Mouse (Mus musculus) thymus, adult 18-20 months (tissue): Measurements from ENCODE around the gene Sapcd2.

Experiments
- DNase-seq, 2 experiments: peaks; one replicate each; pipeline ENCODE4 v3.0.0; 2022; ENCODE audit warnings: mixed read lengths in 2 of 2

The Sapcd2 gene

DNA sequence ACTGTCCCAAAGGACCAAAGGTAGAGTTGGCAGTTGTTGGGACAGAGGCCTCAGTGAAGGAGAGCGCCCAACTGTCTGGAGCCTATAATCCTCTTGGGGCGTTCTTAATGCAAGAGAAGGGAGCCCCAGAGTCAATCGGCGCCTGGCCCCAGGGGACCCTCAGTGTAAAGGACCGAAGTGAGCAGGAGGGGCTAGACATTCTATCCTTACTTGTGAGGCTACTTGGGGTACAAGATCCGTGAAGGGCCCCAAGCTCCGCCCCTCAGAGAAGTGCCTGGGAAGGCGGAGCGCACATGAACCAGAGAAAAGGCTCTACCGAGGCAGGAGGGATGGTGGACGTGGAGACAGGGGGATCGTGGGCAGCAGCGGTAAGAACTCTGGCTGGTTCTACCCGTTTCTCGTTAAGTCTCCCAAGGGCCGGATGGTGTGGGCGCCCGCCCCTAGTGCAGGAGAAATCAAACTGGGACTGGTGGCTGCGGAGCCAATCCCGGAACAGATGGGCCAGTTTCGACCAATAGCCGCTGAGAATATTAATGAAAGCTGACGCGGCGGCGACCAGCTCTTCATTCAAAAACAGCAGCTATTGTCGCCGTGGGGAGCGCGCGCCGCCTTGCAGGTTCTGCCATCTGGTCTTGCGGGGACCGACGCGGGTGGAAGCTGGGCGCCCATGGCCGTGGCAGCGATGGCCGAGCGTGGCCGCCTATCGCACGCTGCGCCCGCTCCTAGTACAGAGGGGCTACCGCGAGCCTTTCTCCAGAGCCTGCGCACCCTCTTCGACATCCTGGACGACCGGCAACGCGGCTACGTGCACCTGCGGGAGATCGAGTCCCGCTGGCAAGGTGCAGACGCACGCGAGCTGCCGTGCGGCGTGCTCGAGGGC, at the start of gene Sapcd2:
Gene Sapcd2 (plus strand): TSS at position 558 of the 880 bp plus-strand sequence.
- DNase-seq, result peak; percentile 71 to 76

DNA sequence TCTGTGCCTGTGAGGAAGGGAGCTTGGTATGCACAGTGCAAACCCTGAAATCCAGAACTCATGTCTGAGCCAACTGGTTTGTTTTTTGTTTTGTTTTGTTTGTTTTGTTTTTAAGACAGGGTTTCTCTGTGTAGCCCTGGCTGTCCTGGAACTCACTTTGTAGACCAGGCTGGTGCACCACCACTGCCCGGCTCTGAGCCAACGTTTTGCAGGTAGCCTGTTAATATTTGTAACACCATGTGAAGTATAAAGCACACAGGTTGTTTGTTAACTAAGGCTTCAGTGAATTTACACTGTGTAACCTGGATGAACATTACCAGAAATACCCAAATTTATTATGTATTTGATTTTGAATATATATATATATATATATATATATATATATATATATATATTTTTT, 46.1 kb upstream of the Sapcd2 start:
- no peak for DNase-seq

DNA sequence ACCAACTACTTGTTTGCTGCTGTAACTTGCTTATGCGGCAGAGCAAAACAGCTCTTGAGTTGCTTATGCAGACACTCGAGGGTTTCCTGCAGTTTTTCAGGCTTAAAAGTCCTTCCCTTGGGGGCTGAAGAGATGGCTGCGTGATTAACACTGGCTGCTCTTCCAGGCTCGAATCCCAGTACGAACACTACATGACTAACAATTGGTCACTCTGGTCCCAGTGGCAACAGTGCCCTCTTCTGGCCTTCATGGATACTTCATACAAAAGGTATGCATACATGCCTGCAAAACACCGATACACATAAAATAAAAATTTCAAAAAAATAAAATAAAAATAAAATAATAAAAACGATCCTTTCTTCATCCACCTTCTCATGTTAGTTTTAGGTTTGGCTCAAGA, 43.7 kb upstream of the Sapcd2 start:
- DNase-seq, result no peak

DNA sequence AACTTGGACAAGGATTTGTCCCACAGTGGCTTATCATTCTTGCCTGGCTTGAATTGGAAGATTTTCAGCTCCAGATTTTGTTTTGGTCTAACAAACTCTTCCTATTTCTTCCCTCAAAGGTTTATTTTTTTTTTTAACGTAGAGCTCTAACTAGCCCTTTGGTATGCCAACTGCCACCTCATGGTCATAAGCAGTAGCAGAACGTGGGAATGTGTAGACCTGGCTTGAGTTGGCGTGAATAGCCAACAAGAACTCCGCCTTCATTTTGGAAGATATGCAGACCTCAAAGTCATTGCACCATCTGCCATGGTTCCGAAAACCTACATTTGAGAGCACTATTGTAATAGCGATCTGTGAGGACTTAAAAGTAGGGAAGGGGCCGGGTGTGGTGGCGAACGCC, 40.7 kb upstream of the Sapcd2 start:
- DNase-seq, result no peak

DNA sequence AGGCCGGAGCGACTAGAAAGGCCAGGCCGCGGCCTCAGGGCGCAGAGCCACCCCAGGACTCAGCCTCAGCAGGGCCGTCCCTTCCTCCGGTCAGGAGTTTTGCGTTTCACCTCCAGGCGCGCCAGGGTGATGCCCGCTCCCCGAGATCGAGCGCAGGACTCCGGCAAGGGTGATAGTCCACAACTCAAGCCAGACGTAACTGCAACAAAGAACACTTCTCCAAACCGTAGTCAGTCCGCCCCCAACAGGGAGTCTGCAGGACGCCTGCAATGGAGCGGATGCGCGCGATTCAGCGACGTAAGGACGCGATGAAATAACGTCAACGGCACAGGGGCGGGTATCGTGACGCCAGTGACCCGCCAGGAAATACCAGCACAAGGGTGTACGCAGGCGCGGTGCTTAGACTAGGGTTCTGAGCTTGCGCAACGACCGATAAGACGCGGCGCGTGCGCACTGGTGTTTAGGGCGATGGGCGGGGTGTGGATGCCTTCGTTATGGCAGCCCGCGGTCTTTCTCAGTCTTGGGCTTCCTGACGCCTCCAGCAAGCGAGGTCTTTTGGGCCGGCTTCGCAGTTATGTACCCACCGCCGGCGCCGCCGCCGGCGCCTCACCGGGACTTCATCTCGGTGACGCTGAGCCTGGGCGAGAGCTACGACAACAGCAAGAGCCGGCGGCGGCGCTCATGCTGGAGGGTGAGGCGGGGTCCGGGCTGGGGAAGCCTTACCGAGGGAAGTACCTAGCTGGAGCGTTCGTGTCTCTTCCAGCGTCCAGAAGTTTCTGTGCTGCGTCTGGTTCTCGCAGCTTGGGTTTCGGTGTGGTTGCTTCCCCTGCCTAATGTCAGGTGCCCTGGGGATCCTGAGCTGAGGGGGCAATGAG, 39.6 kb upstream of the Sapcd2 start, which contains the start of gene Man1b1:
Gene Man1b1 (plus strand): TSS at position 53 of the 875 bp plus-strand sequence.
- peak; percentile 99 for DNase-seq

DNA sequence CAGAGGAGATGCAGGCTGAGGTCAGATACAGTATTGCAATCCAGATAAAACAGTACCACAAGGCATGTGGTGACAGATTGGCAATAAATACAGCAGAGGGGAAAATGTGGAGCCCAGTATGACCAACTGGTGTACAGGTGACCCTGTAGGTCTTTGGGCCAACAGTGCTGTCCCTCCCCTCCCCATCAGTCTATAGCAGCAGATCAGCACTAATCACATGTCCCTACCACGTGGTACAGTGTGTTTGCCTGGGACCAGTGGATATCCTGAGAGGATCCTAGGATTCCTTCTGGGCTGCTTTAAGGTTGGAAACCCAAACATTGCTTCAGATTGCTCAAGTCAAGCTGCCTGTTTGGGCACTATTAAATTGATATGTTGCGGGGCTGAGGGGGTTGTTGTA, 38.6 kb upstream of the Sapcd2 start:
- DNase-seq, result no peak

DNA sequence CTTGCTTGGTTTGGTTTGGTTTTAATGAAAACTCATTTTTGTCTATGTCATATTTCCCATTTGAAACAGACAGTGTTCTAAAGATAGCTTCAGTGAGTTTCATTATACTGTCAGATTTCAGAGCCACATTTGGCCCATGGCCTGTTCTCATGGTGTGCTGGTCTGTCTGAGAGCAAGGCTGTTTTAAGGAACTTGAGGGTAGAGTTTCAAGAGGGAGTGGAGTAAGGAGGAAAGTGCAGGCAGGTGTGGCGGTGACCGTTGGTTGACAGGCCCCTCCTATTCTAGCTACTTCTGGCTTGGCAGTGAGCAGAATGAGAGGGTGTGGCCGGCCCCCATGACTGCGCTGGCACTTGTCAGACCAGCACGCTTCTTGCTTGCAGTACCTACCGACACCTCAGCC, 33.8 kb upstream of the Sapcd2 start:
- no peak for DNase-seq

DNA sequence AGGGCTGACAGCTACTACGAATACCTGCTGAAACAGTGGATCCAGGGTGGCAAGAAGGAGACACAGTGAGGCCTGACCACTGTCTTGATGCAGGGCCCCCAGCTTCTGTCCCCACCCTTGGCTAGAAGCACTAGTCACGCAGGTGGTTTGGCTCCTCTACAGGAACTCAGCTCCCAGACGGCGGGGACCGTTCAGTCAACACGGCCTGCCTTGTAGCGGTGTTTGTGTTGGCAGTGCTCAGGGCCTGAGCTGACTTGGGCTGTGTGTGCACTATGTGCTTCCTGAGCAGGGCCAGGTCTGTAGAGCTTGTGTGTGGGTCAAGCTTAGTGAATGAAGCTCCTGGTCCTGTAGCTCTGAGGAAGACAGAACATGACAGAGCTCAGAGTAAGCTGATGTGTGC, 24.0 kb upstream of the Sapcd2 start:
- no peak for DNase-seq

DNA sequence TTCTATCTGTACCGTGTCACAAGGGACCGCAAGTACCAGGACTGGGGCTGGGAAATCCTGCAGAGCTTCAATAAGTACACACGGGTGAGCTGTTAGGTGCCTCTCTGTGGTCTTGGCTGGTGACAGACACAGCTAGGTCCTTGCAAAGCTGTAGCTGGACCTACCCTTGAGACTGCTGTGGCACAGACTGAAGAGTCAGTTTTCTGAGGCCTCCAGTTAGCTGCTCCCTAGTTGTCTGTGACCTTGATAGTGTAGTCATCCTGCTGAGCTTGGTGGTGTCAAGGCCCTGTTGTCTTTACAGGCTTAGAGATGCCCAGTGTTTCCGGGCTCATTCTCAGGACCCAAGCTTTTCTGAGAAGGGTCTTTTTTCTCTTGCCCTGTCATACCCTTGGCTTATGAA, 22.6 kb upstream of the Sapcd2 start:
- no peak for DNase-seq

DNA sequence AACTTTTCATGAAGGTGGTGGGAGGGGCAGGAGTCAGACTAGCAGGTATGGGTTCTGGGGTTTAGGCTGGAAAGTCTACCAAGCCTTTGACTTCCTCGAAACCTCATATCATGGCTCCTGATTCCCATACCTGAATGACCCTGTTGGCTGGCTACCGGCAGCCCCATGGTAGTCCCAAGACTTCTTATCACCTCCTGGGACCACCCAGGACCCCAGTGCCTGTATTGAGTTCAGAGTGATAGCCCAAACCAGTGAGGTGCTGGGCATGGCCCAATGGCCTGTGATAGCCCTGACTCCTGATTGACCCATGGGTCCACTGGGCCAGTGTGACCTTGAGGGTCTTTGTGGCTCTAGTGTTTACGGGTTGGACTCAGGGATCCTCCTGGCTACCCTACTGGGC, 21.4 kb upstream of the Sapcd2 start:
- no peak for DNase-seq

DNA sequence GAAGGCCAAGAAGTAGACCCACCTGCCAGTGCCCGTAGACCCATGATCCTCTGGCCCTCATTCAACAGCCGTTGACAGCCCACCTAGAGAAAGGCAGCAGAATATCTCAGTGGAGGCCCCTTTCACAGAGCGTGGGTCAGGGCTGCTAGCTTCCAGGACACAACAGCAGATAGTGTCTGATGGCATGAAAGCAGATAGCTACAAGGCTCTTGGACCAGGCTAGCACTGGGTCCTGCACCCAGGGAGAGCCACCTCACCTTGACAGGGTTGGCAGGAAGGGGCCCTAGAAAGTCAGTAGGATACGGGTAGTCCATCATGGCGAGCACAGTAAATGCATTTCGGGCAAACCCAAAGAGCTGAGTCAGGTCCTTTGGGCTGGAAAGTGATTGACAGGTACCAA, 17.9 kb upstream of the Sapcd2 start:
- DNase-seq, result no peak

DNA sequence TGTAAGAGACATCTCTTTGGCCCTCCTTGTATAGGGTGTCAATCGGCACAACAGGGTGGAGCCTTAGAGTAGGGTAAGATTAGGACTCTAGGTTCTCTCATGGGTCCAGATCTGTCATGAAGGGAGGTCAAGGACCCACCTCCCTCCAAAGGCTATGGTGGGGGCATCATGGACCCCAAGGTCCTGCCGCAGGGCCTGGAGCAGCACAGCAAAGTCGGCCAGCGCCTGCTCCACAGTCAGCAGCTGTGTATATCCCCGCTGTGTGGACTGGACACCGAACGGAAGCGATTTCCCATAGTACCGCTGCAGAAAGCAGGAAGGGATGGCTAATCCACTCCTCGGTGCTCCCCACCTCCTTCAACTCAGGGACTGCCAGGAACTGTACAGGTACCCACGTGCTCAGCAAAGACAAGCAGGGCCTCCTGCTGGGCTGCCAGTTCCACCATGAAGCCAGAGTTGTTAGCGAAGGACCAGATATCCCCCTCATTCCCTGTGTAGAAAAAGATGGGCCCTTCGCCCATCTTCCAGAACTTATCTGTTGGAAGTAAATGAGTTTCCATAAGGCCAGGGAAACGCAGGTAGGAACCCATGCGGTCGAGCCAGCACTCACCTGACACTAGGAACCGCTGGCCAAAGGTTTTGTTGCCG, 16.6 kb upstream of the Sapcd2 start:
- no peak for DNase-seq

DNA sequence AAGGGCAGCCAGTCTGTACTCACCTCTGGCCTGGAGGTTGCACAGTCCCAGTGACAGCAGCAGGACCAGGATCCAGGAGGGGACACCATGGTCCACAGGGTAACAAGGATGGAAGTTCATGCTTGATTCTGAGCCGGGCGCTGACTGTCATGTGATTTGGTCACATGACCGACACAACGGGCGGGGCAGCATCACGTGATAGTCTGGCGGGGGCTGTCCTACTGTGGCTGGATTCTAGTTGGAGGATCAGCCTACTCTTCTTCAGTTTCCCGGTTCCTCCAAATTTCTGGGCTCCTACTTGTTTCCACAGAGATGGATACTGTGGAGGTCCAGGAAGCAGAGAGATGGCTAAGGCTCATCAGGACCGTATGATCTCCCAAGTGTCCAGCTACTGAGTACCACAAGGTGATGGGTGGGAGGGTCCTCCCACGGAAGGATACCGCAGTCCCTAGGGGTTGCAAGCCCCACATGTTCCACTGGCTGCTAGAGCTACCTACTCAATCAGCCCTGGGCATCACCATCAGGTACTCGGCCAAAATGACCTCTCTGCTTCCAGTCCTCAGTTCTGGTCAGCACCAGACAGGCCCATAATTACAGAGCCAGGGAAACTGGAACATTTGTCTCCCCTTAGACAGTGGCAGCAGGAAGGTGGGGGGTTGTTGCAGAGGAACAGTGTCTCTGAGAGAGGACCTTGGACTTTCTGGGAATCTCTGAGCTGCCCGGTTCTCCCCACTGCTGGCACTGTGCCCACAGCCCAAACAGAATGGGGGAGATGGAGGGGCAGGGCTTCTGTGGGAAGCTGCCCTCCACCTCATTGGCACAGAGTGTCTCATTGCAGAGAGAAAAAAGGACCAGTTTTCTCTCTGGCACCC, 15.7 kb upstream of the Sapcd2 start, which contains the start of gene Dpp7:
Gene Dpp7 (minus strand): TSS at position 152 of the 872 bp plus-strand sequence.
- DNase-seq, result peak; percentile 45 to 52

DNA sequence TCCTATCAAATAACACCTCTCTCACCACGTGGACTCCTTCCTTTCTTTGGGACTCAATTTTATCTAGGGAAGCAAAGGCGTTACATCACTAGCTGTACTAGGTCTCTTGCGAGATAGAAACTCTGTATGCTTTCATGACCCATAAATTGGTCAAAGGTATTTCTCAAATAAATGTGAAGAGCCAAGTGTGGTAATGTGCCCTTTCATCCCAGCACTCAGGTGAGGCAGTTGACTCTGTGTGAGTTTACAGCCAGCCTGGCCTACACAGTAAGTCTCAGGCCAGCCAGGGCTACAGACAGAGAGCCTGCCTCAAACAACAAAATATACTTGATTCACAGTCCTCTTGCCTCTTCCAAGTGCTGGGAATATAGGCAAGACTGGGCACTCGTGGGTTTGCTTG, 12.3 kb upstream of the Sapcd2 start:
- no peak for DNase-seq

DNA sequence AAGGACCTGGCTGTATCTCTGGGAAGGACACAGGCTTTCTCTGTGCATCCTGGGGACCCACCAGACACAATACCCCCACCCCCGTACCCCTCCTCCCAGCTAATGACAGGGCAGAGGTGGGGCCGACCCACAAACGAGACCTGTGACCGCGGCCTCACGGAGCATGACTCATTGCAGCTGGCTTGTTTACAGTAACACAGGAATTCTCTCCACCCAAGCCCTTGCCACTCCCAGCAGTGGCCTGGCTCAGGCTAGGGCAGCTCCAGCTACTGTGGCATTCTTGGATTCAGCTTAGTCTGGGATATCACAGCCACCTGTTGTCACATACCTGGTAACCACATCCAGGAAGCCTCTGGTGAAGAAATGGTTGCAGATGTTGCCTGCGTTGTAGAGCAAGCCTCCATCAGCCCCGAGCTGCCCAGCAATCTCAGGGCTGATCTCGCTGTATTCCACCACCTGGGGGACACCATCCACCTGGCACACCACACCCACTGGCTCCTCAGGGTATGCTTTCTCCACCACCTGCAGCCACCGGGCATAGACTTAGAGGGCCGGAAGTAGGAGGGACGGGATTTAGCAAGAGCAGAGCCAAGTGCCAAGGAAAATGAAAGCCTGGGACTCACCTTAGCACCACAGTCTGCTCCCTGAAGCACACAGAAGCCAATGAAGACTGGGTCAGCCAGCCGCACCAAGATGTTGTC, 8.5 kb upstream of the Sapcd2 start:
- DNase-seq, result no peak

DNA sequence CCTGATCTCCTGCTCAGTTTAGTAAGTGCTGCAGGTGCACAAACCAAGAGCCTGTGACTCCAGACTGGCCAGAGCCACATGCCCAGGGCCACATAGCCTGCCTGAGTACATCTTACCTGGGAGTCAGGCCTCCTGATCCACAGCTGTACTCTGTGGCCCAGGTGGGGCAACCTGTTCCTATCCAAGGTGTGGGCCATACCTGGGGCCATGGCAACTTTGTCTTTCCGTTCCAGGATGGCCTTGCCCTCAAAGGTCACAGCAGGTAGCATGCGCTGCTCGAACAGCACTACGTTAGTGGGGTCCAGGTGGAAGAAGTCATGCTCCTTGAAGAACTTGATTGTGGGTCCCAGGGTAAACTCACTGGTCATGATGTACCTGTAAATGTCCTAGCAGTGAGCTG, 7.8 kb upstream of the Sapcd2 start:
- no peak for DNase-seq

DNA sequence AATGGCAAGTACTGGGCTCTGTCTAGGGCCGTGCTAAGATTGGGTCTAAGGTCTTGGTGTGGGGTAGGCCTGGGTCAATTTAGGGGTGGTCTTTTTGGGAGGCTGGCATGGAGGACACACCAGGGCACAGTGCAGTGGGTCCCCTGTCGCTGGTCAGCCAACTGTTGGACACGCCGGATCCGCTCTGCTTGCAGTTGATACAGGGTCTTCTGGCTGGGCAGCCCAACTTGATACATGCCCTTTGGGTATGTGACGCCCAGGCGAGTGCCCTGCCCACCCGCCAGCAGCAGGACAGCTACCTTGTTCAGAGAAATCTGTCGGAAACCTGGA, 7.4 kb upstream of the Sapcd2 start:
- DNase-seq, result no peak

DNA sequence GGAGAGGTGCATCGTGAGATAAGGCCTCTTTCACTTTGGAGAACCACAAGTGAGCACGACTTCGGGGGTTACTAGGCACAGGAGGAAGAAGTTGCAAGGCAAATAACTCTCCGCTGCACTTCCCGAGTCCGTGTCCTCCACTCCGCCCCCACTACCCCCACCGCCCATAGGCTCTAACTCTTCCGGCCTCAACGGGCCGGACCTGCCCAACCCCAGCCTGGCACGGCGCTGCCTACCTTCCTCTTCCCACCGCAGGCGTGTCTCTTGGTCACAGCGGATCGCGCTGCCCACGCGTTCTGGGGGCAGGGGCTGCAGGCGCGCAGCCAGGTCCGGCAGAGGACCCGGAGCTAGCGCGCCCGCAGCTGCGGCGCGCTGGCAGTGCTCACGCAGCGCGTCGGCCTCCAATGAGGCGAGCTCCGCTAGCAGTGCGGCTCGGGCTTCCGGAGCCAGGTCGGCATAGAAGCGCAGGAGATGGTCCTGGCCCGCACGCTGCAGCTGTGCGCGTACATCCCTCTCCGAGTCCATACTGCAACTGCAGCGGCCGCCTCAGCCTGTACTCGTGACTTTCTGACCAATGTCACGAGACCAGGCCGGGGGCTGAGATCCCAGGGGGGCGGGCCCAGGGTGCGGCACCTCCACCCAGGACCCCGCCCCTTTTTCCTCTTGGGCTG, 6.9 kb upstream of the Sapcd2 start, which contains the start of gene Uap1l1:
Gene Uap1l1 (minus strand): TSS at position 592 of the 671 bp plus-strand sequence.
- DNase-seq, result peak; percentile 41 to 58

DNA sequence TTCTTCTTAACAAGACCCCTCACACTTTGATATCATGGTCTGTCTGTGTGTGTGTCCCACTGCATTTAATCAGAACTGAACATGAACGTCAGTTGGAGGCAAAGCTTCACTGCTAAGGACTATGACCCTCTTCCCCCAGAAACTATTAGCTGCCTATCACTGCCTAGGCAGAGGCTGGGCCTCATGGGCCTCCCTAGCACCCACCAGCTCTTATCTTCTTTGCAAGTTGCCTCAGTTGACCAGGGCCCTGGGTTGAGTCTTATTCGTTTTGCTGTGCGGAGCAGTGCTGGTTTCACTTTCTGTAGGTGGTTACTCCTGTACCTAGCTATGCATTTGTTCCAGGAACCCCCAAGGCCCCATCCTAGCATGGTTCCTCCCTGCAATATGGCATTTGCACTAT, 2.1 kb upstream of the Sapcd2 start:
- no peak for DNase-seq

DNA sequence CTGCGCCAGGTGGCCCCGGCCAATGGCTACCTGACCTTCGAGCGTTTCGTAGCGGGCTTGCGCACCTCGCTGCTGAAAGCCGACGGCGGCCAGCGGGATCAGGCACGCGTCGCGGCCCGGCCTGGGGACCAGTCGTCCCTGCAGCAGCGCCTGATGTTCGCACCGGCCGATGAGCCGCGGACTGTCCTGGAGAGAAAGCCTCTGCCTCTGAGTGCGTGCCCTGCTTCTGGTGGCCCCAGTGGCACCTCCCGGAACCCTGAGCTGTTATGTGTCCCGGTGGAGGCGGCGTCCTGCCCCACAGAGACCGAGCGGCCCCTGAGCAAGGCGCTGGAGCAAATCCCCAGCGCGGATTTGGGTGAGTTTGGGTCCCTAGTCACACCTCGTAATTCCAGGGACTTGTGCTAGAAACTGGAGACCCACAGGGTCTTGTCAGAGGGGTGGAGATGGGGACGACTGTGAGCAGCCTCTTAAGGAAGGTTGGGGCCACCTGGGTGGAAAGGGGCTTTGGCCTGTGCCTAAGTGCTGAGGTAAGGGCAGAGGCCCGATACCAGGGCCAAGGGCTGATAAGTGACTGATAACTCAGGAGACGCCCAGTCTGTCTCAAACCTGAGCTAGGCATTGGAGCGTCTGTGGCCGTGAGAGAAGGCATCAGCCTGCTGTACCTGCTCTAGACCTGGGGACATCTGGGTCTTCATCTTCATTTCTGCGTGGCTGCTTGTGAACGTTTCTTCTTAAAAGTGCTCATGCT, 697 bp downstream of the Sapcd2 start:
- DNase-seq, result no peak
